Mouse (Mus musculus): ENCODE results near the gene Sh2d1a.

Gene Sh2d1a
- long read RNA-seq, experiment 1: 0 reads
- long read RNA-seq, experiment 2: 0 reads

- intact Hi-C loops (cut with DNase I): no loop called here
Observed at GRCm38 (mm10) chrX:42502291-42503043, at the start of gene Sh2d1a. TSS of gene Sh2d1a (plus strand) at chrX:42502453.

- intact Hi-C loops (cut with DNase I): no loop called here
Observed at GRCm38 (mm10) chrX:42453001-42453400, 49.3 kb upstream of the Sh2d1a start.

- intact Hi-C loops (cut with DNase I): no loop called here
Observed at GRCm38 (mm10) chrX:42454533-42454932, 47.7 kb upstream of the Sh2d1a start.

GRCm38 (mm10) chrX:42489446-42489845 is 12.8 kb upstream of the Sh2d1a start, which contains the start of gene Tex13c2:
TSS of gene Tex13c2 (plus strand) at chrX:42489691.
- intact Hi-C loops (cut with DNase I): no loop called here

- intact Hi-C loops (cut with DNase I): no loop called here
Observed at GRCm38 (mm10) chrX:42490336-42490735, 11.9 kb upstream of the Sh2d1a start.

GRCm38 (mm10) chrX:42500538-42500937 is 1.7 kb upstream of the Sh2d1a start:
- intact Hi-C loops (cut with DNase I): no loop called here

- intact Hi-C loops (cut with DNase I): no loop called here
Observed at GRCm38 (mm10) chrX:42511105-42511504, 8.9 kb downstream of the Sh2d1a start.

GRCm38 (mm10) chrX:42512567-42512966 is 10.3 kb downstream of the Sh2d1a start:
- intact Hi-C loops (cut with DNase I): no loop called here

GRCm38 (mm10) chrX:42522868-42523267 is 20.6 kb downstream of the Sh2d1a start:
- intact Hi-C loops (cut with DNase I): no loop called here

GRCm38 (mm10) chrX:42530703-42531102 is 28.4 kb downstream of the Sh2d1a start:
- intact Hi-C loops (cut with DNase I): no loop called here

GRCm38 (mm10) chrX:42540030-42540755 is 37.9 kb downstream of the Sh2d1a start:
- intact Hi-C loops (cut with DNase I): no loop called here

GRCm38 (mm10) chrX:42540756-42541053 is 38.5 kb downstream of the Sh2d1a start:
- intact Hi-C loops (cut with DNase I): no loop called here

GRCm38 (mm10) chrX:42545076-42545475 is 42.8 kb downstream of the Sh2d1a start:
- intact Hi-C loops (cut with DNase I): no loop called here

- intact Hi-C loops (cut with DNase I): no loop called here
Observed at GRCm38 (mm10) chrX:42548513-42548912, 46.3 kb downstream of the Sh2d1a start.

- intact Hi-C loops (cut with DNase I): no loop called here
Observed at GRCm38 (mm10) chrX:42557284-42557683, 55.0 kb downstream of the Sh2d1a start.

- intact Hi-C loops (cut with DNase I): no loop called here
Observed at GRCm38 (mm10) chrX:42558683-42559082, 56.4 kb downstream of the Sh2d1a start.
